Mouse (Mus musculus) liver, adult (tissue): ENCODE results near the gene Manbal.

Source experiments
- GATA4 ChIP-seq: IDR thresholded peaks from 2 replicates; pipeline ENCODE4 v1.6.1; 2014; ENCODE audit warnings: mild to moderate bottlenecking, low read length; ENCODE audit not compliant: insufficient replicate concordance

The Manbal gene

DNA sequence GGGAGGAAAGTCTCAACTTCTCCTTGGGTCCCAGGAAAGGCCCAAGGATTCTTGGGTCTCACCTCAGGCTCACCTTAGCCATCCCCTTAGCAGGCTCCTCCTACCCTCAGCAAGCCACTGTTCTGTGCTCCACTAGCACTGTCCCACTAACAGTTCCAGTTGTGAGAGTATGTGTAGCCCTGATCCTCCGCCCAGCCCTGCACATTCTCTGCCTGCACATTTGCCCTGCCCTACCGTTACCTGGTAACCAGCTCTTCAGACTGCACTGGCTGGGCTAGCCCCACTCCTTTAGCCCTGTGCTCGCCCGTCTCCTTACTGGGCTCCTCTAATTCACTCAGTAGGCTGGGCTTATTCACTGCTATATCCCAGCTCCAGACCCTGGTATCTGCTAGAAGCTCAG is 53.0 kb downstream of the Manbal start:
- TF ChIP-seq GATA4, result no peak

GRCm38 (mm10) chr2:157422062-157422655 is 54.8 kb downstream of the Manbal start:
- no peak for TF ChIP-seq GATA4

- TF ChIP-seq GATA4, result no peak
These were observed 55.7 kb downstream of the Manbal start for GRCm38 (mm10) chr2:157422854-157423705.

DNA sequence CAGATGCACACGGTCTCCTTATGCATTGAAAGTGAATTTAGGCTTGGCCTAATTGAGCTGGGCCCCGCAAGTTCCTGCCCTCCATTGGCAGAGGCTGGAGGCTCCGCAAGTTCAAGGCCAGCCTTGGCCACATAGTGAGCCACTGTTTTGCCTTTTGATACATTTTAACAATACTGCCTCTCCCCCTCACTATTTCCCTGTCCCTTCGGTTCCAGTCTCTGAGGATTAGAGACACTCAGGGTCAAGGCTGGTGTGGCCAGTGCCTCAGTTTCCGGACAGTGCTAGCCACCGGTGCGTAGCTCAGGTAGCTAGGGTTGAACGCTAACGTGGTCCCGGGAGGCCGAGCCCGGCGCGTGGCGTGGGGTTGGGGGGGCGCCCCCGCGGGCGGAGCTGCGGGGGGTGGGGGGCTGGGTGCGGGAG is 56.3 kb downstream of the Manbal start:
- TF ChIP-seq GATA4, result no peak

DNA sequence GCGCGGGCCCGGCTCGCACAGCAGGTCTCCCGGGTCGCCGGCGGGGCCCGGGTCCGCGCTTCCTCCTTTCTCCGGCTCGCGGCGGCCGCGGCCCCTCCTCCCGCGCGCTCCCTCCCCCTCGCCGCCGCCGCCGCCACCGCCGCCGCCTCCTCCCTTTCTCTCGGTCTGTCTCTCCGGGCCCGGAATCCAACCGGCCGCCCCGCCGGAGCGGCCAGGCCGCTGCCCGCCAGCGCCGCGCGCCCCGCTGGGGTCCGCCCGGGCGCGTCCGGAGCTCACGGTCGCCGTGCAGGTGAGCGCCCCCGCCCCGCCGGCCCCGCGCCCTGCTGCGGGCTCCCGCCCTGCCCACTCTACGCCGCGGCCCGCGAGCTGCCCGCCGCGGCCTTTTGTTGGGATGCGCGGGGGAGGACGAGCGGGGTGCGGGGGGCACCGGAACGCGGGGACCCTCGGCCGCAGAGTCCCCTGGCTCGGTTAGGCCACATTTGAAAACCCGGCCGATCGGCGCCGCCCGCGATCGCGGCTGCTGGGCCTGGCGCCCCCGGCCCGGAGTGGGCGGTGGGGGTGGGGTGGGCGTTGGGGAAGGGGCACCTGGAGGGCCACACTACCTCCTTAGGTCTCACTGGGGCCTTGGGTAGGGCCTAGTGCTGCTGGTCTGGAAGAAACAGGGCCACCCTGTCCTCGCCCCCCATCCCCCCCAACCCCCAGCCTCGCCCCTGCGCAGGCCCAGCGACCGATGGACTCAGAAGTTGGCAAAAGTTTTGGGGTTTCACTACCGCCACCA is 56.9 kb downstream of the Manbal start:
- TF ChIP-seq GATA4, result no peak

GRCm38 (mm10) chr2:157424904-157425642 is 57.7 kb downstream of the Manbal start:
- TF ChIP-seq GATA4, result no peak

- no peak for TF ChIP-seq GATA4
These were observed 58.2 kb downstream of the Manbal start for GRCm38 (mm10) chr2:157425643-157425988.

- TF ChIP-seq GATA4, result no peak
These were observed 58.8 kb downstream of the Manbal start for GRCm38 (mm10) chr2:157426171-157426570.

DNA sequence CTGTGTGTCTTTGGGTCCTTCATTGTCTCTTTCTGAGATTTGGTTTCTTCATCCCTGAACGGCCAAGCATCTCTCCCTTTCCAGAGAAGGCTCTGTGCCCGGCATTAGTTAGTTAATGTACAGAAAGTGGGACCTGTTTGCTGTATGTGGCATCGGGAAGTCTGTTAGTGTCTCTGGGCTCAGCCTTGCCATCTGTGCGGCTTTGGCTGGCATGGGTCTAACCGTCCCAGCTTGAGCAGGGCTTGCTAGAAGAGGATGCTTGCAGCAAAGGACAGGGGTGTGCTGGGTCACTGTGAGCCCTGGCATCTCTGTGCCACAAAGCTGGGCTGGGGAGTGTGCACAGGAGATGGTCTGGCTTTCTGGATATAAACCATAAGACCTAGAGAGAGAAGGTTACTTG is 59.8 kb downstream of the Manbal start:
- no peak for TF ChIP-seq GATA4

GRCm38 (mm10) chr2:157428351-157429139 is 61.2 kb downstream of the Manbal start:
- no peak for TF ChIP-seq GATA4

DNA sequence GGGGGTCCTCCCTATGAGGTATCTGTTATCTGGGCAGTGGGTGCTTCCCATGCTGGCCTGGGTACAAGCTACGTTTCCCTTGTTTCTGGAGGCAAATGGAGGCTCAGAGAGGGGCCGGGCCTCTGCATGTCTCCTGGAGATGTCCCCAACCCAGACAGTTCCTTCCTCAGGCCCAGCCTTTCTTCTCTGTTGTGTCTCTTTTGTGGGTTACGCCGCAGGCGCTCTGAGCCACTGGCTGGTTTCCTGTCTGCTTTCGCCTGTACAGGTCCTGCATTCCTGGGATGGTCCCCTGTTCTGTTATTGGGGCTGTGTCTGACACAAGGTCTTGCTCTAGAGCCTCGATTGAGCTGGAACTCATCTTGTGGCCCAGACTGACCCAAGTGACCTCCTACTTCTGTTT is 62.3 kb downstream of the Manbal start:
- TF ChIP-seq GATA4, result no peak

DNA sequence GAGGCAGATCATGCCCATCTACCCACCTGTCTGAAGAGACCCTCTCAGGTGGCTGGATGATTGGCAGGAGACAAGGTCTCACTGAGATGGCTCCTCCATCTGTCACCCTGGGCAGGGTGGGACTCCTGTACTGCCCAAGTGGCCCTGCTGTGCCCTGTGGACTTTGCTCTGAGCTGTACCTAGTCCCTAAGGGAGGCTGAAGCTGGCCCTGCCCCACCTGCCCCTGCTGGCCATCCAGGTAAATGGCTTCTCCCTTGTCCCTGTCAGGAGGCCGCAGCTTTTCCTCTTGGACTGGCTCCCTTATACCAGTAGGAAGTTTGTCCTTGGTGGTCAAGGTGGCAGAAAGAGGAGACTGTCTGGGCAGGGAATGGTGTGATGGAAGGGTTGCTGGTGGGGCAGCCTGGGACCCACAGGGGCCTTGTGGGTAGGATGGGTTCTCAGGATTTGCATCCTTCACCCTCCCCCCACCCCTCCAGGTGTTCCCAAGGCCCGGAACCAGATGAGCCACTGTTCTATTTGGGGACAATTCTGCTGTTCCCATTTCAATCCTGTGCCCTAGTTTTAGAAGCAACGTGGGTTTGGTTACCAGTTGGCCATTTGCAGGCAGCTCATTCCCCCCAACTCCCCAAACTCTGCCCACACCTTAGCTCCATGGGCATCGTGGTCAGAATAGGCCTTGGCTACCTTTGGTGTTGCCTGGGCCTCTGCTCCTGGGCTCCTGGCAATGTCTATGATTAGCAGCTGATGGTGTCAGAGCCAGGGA is 63.5 kb downstream of the Manbal start:
- TF ChIP-seq GATA4, result no peak

DNA sequence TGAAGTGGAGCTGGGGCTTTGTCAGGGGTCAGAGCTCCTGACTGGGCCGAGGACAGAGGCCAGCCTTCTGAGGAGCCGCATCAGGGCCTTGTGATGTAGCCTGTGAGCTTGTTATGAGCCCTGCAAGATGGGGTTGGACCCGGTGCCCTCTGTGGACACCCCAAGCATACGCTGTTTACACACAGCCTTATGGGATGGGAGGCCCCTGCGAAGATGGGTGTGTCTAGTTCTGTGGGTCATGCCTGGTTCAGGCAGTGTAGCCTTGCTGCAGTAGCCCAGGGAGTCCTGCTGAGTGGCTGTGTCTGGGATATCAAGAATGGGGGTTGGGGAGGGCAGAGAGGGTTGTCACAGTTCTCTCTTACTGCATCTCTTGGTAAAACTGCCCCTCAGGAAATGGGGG is 64.5 kb downstream of the Manbal start:
- no peak for TF ChIP-seq GATA4

DNA sequence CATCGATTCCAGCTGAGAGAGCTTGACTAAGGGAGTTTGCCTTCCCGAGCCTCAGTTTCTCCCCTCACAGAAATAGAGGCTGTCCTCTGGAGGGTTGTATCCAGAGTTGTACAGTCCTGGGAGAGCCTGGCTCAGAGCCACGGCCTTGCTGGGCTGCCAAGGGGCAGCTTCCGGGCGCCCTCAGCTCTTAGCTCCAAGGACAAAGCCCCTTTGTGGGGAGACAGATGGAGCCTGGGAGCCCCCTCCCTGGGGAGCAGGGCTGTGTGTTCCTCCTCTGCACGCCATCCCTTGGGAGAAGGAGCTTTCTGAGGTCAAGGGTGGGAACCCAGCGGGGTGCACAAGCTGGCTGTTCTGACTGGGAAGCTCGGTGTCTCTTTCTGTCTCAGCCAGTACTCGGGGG is 65.1 kb downstream of the Manbal start:
- TF ChIP-seq GATA4, result no peak
